Mouse (Mus musculus) erythroblast, embryonic 14.5 days (primary cell): ENCODE results near the gene Nr6a1.

ENCODE experiments used
- GATA1 ChIP-seq: IDR thresholded peaks from 2 replicates; pipeline ENCODE4 v1.6.1; 2012; ENCODE audit warnings: low read length, inconsistent platforms, mixed read lengths
- TAL1 ChIP-seq: IDR thresholded peaks from 3 replicates; pipeline ENCODE4 v1.6.1; 2012; ENCODE audit warnings: low read length, inconsistent platforms, mixed read lengths

DNA sequence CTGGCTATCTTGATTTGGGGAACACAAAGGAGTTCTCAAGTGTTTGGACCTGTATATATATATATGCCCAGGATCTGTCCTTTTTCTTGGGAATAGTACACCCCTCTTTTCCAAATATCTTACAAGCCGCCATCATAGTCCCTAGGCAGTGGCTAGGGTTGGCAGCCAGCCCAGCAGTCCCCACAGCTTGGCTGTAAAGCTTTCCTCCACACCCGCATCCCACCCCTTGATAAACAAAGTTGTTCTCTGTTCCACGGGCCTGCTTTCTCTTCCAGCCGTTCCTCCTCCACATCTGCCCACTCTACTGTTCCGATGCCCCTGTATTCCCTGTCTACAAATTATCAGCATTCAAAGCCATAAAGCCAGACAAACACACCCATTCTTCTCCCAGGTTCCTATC is 192.8 kb downstream of the Nr6a1 start:
- TF ChIP-seq TAL1 (no peak), GATA1 (no peak)
